Comparison of ENCODE assay signal across 22 mouse cellular contexts in genomic region chr2:138072165-138072728, GRCm38 (mm10).
DNase-seq lines count a peak whose midpoint lies in the region; ATAC-seq and TF ChIP-seq lines count a peak whose summit lies in the region.
"Had no signal": no experiment of that assay in that cellular context is flagged by ENCODE, and none has a peak within 500 bp of the region (broad histone marks: within the 10 kb centered on the region; RNA-seq: fewer than 3 reads in every experiment).

No protein-coding gene starts in this region.

- no peaks in the 10 kb centered on the region for H3K36me3 ChIP-seq in forebrain, embryonic 11.5 days (ENCODE audit: control insufficient read depth, insufficient read depth, low read length)
- no peaks in the 10 kb centered on the region for H3K36me3 ChIP-seq in forebrain, postnatal 0 days (ENCODE audit: insufficient read depth)
- no peaks in the 10 kb centered on the region for H3K36me3 ChIP-seq in lung, embryonic 14.5 days (ENCODE audit: insufficient read depth)
- no peaks in the 10 kb centered on the region for H3K36me3 ChIP-seq in midbrain, embryonic 14.5 days (ENCODE audit: control insufficient read depth, insufficient read depth, low read length)
- H3K36me3 ChIP-seq: embryonic facial prominence, embryonic 15.5 days; forebrain, embryonic 12.5 days; G1E; heart, embryonic 12.5 days had no signal

- no peak overlapping the region for H3K9ac ChIP-seq in forebrain, embryonic 11.5 days (ENCODE audit: low read length)
- H3K9ac ChIP-seq in forebrain, postnatal 0 days = no peak overlapping the region
- H3K9ac ChIP-seq in lung, embryonic 14.5 days = no peak overlapping the region
- H3K9ac ChIP-seq in midbrain, embryonic 14.5 days (replicated peaks; ENCODE audit: low read length) = no peak overlapping the region
- H3K9ac ChIP-seq: embryonic facial prominence, embryonic 15.5 days; forebrain, embryonic 12.5 days; heart, embryonic 12.5 days had no signal

- peak; percentile 46; the same call in 1 of the 2 replicates for ATAC-seq in forebrain, embryonic 11.5 days (replicated peaks; ENCODE audit: low FRiP score)
- ATAC-seq in forebrain, postnatal 0 days = no peak
- peak; percentile 38; the same call in 1 of the 2 replicates for ATAC-seq in lung, embryonic 14.5 days (ENCODE audit: insufficient read depth)
- no peak for ATAC-seq in midbrain, embryonic 14.5 days (ENCODE audit: low FRiP score, low TSS enrichment)
- ATAC-seq: CD4-positive, CD25-positive, alpha-beta regulatory T cell, adult 4 months had no signal

- no peak for DNase-seq in forebrain, embryonic 11.5 days (ENCODE audit: low spot score)
- no peak for DNase-seq in forebrain, postnatal 0 days
- peak; percentile 19 for DNase-seq in lung, embryonic 14.5 days
- DNase-seq in lung, postnatal 36 days = no peak
- DNase-seq in midbrain, embryonic 14.5 days = peak; percentile 19
- no peak for DNase-seq in urinary bladder, adult 18-20 months (ENCODE audit: low spot score in 2 of 2)
- DNase-seq in layer of hippocampus, postnatal 36 days = no peak
- DNase-seq: adrenal gland, adult 8-10 months; adrenal gland, postnatal 36 days; B cell, adult 2 months; cerebellum, adult 11 months; cerebellum, adult 8-10 months; cerebellum, postnatal 14 days; embryo, embryonic 11 days; gastrocnemius, adult 2 months; gastrocnemius, postnatal 25 days had no signal

- 33% methylated on average over 6 of the region's 6 CpGs for WGBS in forebrain, embryonic 11.5 days
- 25% methylated on average over 6 of the region's 6 CpGs for WGBS in forebrain, postnatal 0 days
- WGBS in lung, embryonic 14.5 days = 36% methylated on average over 6 of the region's 6 CpGs
- 10% methylated on average over 6 of the region's 6 CpGs for WGBS in midbrain, embryonic 14.5 days

- no peak overlapping the region for H3K27ac ChIP-seq in forebrain, embryonic 11.5 days (ENCODE audit: low read depth, low read length)
- H3K27ac ChIP-seq in forebrain, postnatal 0 days (ENCODE audit: low read depth, low read length) = no peak overlapping the region
- H3K27ac ChIP-seq in lung, embryonic 14.5 days (ENCODE audit: low read depth) = no peak overlapping the region
- H3K27ac ChIP-seq in midbrain, embryonic 14.5 days (replicated peaks; ENCODE audit: low read depth, low read length) = no peak overlapping the region
- H3K27ac ChIP-seq: embryonic facial prominence, embryonic 15.5 days; forebrain, embryonic 12.5 days; gastrocnemius, adult 2 months had no signal

- TF ChIP-seq CTCF in forebrain, postnatal 0 days (IDR thresholded peaks at IDR 0.05; ENCODE audit: low read depth) = no peak
- no peak for TF ChIP-seq CTCF in lung, embryonic 14.5 days (IDR thresholded peaks at IDR 0.05; ENCODE audit: low read depth)

- no peak overlapping the region for H3K4me3 ChIP-seq in forebrain, embryonic 11.5 days (ENCODE audit: low read depth, low read length)
- H3K4me3 ChIP-seq in forebrain, postnatal 0 days (ENCODE audit: low read depth, low read length) = no peak overlapping the region
- H3K4me3 ChIP-seq in lung, embryonic 14.5 days (ENCODE audit: low read depth, low read length) = no peak overlapping the region
- no peak overlapping the region for H3K4me3 ChIP-seq in midbrain, embryonic 14.5 days (replicated peaks; ENCODE audit: low read depth, low read length)
- H3K4me3 ChIP-seq: embryonic facial prominence, embryonic 15.5 days; erythroblast, embryonic 14.5 days; forebrain, embryonic 12.5 days; gastrocnemius, adult 2 months; heart, embryonic 12.5 days had no signal

- no peaks in the 10 kb centered on the region for H3K4me1 ChIP-seq in forebrain, embryonic 11.5 days (replicated peaks; ENCODE audit: control insufficient read depth, insufficient read depth, low read length)
- H3K4me1 ChIP-seq in forebrain, postnatal 0 days (ENCODE audit: insufficient read depth) = no peaks in the 10 kb centered on the region
- H3K4me1 ChIP-seq in lung, embryonic 14.5 days (ENCODE audit: insufficient read depth) = no peaks in the 10 kb centered on the region
- H3K4me1 ChIP-seq in midbrain, embryonic 14.5 days (ENCODE audit: control insufficient read depth, insufficient read depth, low read length) = no peaks in the 10 kb centered on the region
- H3K4me1 ChIP-seq: embryonic facial prominence, embryonic 15.5 days; heart, embryonic 12.5 days had no signal

- no peaks in the 10 kb centered on the region for H3K9me3 ChIP-seq in forebrain, embryonic 11.5 days (ENCODE audit: control insufficient read depth, low read length)
- H3K9me3 ChIP-seq in forebrain, postnatal 0 days (ENCODE audit: low read length) = no peaks in the 10 kb centered on the region
- no peaks in the 10 kb centered on the region for H3K9me3 ChIP-seq in lung, embryonic 14.5 days (ENCODE audit: low read depth, low read length)
- H3K9me3 ChIP-seq in midbrain, embryonic 14.5 days (ENCODE audit: control insufficient read depth, low read length) = no peaks in the 10 kb centered on the region
- H3K9me3 ChIP-seq: embryonic facial prominence, embryonic 15.5 days; forebrain, embryonic 12.5 days; heart, embryonic 12.5 days had no signal

- no peak overlapping the region for H3K4me2 ChIP-seq in forebrain, embryonic 11.5 days (ENCODE audit: low read depth, low read length, severe bottlenecking)
- H3K4me2 ChIP-seq in forebrain, postnatal 0 days (ENCODE audit: low read depth) = no peak overlapping the region
- no peak overlapping the region for H3K4me2 ChIP-seq in lung, embryonic 14.5 days
- no peak overlapping the region for H3K4me2 ChIP-seq in midbrain, embryonic 14.5 days (ENCODE audit: low read length)
- H3K4me2 ChIP-seq: embryonic facial prominence, embryonic 15.5 days; forebrain, embryonic 12.5 days; heart, embryonic 12.5 days had no signal

- no peaks in the 10 kb centered on the region for H3K27me3 ChIP-seq in forebrain, embryonic 11.5 days (ENCODE audit: control insufficient read depth, insufficient read depth, low read length)
- no peaks in the 10 kb centered on the region for H3K27me3 ChIP-seq in forebrain, postnatal 0 days (ENCODE audit: insufficient read depth, low read length)
- H3K27me3 ChIP-seq in lung, embryonic 14.5 days (ENCODE audit: insufficient read depth, low read length) = no peaks in the 10 kb centered on the region
- no peaks in the 10 kb centered on the region for H3K27me3 ChIP-seq in midbrain, embryonic 14.5 days (ENCODE audit: control insufficient read depth, insufficient read depth, low read length)
- H3K27me3 ChIP-seq: embryonic facial prominence, embryonic 15.5 days; forebrain, embryonic 12.5 days; heart, embryonic 12.5 days had no signal

Comparison
In these comparisons a context has a peak if more than half of its experiments do, and no peak if none do; other contexts are left out.
1. ATAC-seq: peak in forebrain, embryonic 11.5 days (single experiment) and lung, embryonic 14.5 days (single experiment); none in forebrain, postnatal 0 days (single experiment) and midbrain, embryonic 14.5 days (single experiment).
2. DNase-seq: peak in lung, embryonic 14.5 days (single experiment) and midbrain, embryonic 14.5 days (single experiment); none in forebrain, embryonic 11.5 days (single experiment), forebrain, postnatal 0 days (single experiment), lung, postnatal 36 days (single experiment), urinary bladder, adult 18-20 months (0 of 2) and layer of hippocampus, postnatal 36 days (0 of 2).